In the genomic region with DNA sequence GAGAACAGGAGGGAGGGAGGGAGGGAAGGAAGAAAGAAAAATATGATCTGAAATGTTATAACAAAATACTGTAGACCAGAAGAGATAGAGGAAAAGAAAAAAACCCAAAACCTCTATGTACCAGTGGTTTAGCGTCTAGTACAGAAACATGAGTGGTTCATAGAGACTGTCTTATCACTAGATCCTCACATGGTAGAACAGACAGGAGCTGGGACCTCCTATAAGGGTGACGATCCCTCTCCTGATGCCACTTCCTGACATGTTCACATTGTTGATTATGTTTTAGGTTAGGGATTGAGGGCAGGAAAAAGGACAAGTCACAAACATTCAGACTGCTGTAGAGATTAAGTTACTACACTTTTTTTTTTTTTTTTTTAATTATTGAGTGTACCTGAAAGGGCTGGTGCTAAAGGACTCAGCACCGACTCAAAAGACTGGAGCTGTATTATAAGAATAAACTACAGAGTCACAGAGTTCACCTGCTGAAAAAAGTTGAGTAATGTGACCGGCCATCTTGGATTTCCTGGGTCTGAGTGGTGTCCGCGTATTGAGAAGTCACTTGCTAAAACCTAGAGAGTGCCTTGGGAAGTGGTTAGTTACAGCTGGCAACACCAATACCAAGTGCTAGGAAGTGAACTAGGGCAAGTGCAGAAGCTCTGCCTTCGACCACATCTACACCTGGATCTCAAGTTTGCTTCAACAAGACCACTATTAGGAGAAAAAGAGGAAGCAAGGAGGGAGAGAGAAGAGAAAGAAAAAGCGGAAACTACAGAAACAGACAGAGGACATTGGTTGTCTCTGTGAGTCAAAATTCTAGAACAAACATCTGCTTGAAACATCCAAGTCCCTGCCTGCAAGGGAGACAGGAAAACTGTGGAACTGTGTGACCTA, we compare ENCODE assay signal across 1 mouse cellular context.
TF ChIP-seq lines count a peak whose summit lies in the region.

No protein-coding gene starts in this region.

TF ChIP-seq in CH12.LX, 34 proteins besides CTCF, POLR2A, EP300 and RAD21 (continued from another document):
- no peak for TF ChIP-seq MXI1 (IDR thresholded peaks at IDR 0.05; ENCODE audit: low read depth, low read length)
- TF ChIP-seq ELF1 (IDR thresholded peaks at IDR 0.05; ENCODE audit: low read depth, low read length) = peak; percentile 51; the same call in 1 of the 2 replicates
- peak; percentile 71; the same call in 1 of the 2 replicates for TF ChIP-seq TCF12 (IDR thresholded peaks at IDR 0.05; ENCODE audit: low read depth, low read length)
